Comparison of ENCODE assay signal across 20 mouse cellular contexts in the genomic region with DNA sequence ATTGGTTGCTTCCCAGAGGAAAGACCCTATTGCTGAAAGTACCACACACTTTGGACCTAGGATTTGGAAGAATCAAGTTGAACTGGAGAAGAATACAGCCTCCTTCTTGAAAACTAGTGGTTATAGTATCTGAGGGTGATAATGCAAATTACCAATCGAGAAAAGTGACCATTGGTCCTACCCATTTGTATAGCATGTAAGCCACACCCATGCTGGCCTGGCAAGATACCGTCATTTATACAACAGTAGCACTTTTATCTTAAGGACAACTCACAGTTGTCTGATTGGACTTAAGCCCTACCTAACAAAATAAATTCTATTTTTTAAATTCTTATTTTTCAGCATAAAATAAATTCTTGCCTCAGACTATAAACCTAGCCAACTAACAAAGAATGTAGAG. TPM values are rescaled to one million over a fixed set of nuclear protein-coding genes. Genes with fewer than 3 reads are reported as not detected.
DNase-seq lines count a peak whose midpoint lies in the region; ATAC-seq and TF ChIP-seq lines count a peak whose summit lies in the region.
"Had no signal": no experiment of that assay in that cellular context is flagged by ENCODE, and none has a peak within 500 bp of the region (broad histone marks: within the 10 kb centered on the region; RNA-seq: fewer than 3 reads in every experiment).

No protein-coding gene starts in this region.

- no peak overlapping the region for H3K9ac ChIP-seq in liver, embryonic 11.5 days (ENCODE audit: low read depth, low read length)
- H3K9ac ChIP-seq in liver, embryonic 15.5 days, result no peak overlapping the region
- H3K9ac ChIP-seq in lung, postnatal 0 days (replicated peaks; ENCODE audit: low read depth), result no peak overlapping the region
- H3K9ac ChIP-seq: embryonic facial prominence, embryonic 13.5 days; forebrain, embryonic 13.5 days; forebrain, postnatal 0 days; heart, embryonic 13.5 days; hindbrain, embryonic 15.5 days had no signal

- no peak for TF ChIP-seq EP300 in lung, postnatal 0 days (IDR thresholded peaks at IDR 0.05)

- peak; percentile 71 for ATAC-seq in liver, embryonic 11.5 days (replicated peaks; ENCODE audit: low FRiP score)
- peak; percentile 58; the same call in 1 of the 2 replicates for ATAC-seq in liver, embryonic 15.5 days (ENCODE audit: insufficient read depth)
- ATAC-seq in activated CD4-positive, CD25-positive, alpha-beta regulatory T cell, adult 4 months, result no peak
- ATAC-seq in lung, postnatal 0 days, result no peak
- ATAC-seq: forebrain, embryonic 13.5 days; forebrain, postnatal 0 days had no signal

- H3K27ac ChIP-seq in liver, embryonic 11.5 days (ENCODE audit: low read depth, low read length), result no peak overlapping the region
- H3K27ac ChIP-seq in liver, embryonic 15.5 days (replicated peaks), result no peak overlapping the region
- no peak overlapping the region for H3K27ac ChIP-seq in lung, postnatal 0 days (ENCODE audit: low read length)
- H3K27ac ChIP-seq: embryonic facial prominence, embryonic 13.5 days; forebrain, embryonic 13.5 days; heart, embryonic 13.5 days; hindbrain, embryonic 15.5 days had no signal

- no peak overlapping the region for H3K4me2 ChIP-seq in liver, embryonic 11.5 days
- H3K4me2 ChIP-seq in liver, embryonic 15.5 days, result no peak overlapping the region
- no peak overlapping the region for H3K4me2 ChIP-seq in lung, postnatal 0 days (replicated peaks; ENCODE audit: low read depth, low read length)
- H3K4me2 ChIP-seq: embryonic facial prominence, embryonic 13.5 days; forebrain, embryonic 13.5 days; heart, embryonic 13.5 days; hindbrain, embryonic 15.5 days had no signal

- TF ChIP-seq CTCF in lung, postnatal 0 days (IDR thresholded peaks at IDR 0.05), result no peak

- H3K36me3 ChIP-seq in liver, embryonic 11.5 days (ENCODE audit: control insufficient read depth, insufficient read depth, low read length), result no peaks in the 10 kb centered on the region
- no peaks in the 10 kb centered on the region for H3K36me3 ChIP-seq in liver, embryonic 15.5 days (replicated peaks)
- no peaks in the 10 kb centered on the region for H3K36me3 ChIP-seq in lung, postnatal 0 days (ENCODE audit: insufficient read depth, low read length)
- H3K36me3 ChIP-seq: embryonic facial prominence, embryonic 13.5 days; heart, embryonic 13.5 days; hindbrain, embryonic 15.5 days had no signal

- H3K27me3 ChIP-seq in liver, embryonic 11.5 days (replicated peaks; ENCODE audit: control insufficient read depth, insufficient read depth, low read length), result no peaks in the 10 kb centered on the region
- H3K27me3 ChIP-seq in liver, embryonic 15.5 days, result no peaks in the 10 kb centered on the region
- H3K27me3 ChIP-seq in lung, postnatal 0 days (replicated peaks; ENCODE audit: insufficient read depth, low read length), result no peaks in the 10 kb centered on the region
- H3K27me3 ChIP-seq: CH12.LX; embryonic facial prominence, embryonic 13.5 days; forebrain, embryonic 13.5 days; heart, embryonic 13.5 days; hindbrain, embryonic 15.5 days had no signal

- H3K4me3 ChIP-seq in liver, embryonic 11.5 days (ENCODE audit: low read depth, low read length), result no peak overlapping the region
- no peak overlapping the region for H3K4me3 ChIP-seq in liver, embryonic 15.5 days (replicated peaks)
- no peak overlapping the region for H3K4me3 ChIP-seq in lung, postnatal 0 days (ENCODE audit: low read depth, low read length)
- H3K4me3 ChIP-seq: embryonic facial prominence, embryonic 13.5 days; forebrain, embryonic 13.5 days; heart, embryonic 13.5 days; hindbrain, embryonic 15.5 days had no signal

- no peaks in the 10 kb centered on the region for H3K9me3 ChIP-seq in liver, embryonic 11.5 days (ENCODE audit: control insufficient read depth, low read length)
- no peaks in the 10 kb centered on the region for H3K9me3 ChIP-seq in liver, embryonic 15.5 days (replicated peaks)
- no peaks in the 10 kb centered on the region for H3K9me3 ChIP-seq in lung, postnatal 0 days (ENCODE audit: low read length)
- H3K9me3 ChIP-seq: embryonic facial prominence, embryonic 13.5 days; forebrain, embryonic 13.5 days; heart, embryonic 13.5 days; hindbrain, embryonic 15.5 days had no signal

- no peaks in the 10 kb centered on the region for H3K4me1 ChIP-seq in liver, embryonic 11.5 days (replicated peaks; ENCODE audit: control insufficient read depth, insufficient read depth, low read length)
- no peaks in the 10 kb centered on the region for H3K4me1 ChIP-seq in liver, embryonic 15.5 days (replicated peaks)
- H3K4me1 ChIP-seq in lung, postnatal 0 days (ENCODE audit: insufficient read depth, low read depth, low read length), result no peaks in the 10 kb centered on the region
- H3K4me1 ChIP-seq: embryonic facial prominence, embryonic 13.5 days; heart, embryonic 13.5 days had no signal

- WGBS in liver, embryonic 11.5 days, result 64% methylated on average over 2 of the region's 2 CpGs
- 39% methylated on average over 2 of the region's 2 CpGs for WGBS in liver, embryonic 15.5 days (ENCODE audit: insufficient replicate concordance)
- WGBS in lung, postnatal 0 days, result 68% methylated on average over 2 of the region's 2 CpGs

- peak; percentile 31 for DNase-seq in c-Kit-positive CD71-positive TER-119-negative erythroid progenitor cells, embryonic 14.5 days (ENCODE audit: low read depth)
- DNase-seq in liver, embryonic 11.5 days (ENCODE audit: low spot score), result no peak
- DNase-seq in lung, postnatal 0 days (ENCODE audit: low spot score), result no peak
- DNase-seq in lung, adult 18-20 months, result no peak
- DNase-seq: adrenal gland, adult 8-10 months; adrenal gland, postnatal 36 days; cerebellum, adult 11-12 months; cerebellum, adult 9-10 months; cerebellum, postnatal 25 days; forebrain, postnatal 0 days; gastrocnemius, postnatal 36 days; heart, adult 11 months; heart, postnatal 36 days had no signal

RNA-seq across cellular contexts. Expression of gene Ccnh, which starts 29.2 kb away (rescaled TPM):
- 109 and 119 TPM in 2 replicates for polyA plus RNA-seq in liver, embryonic 11.5 days (2014; fragmentation: Nextera tagmentation; extraction: Ambion mirVana)
- 35.3 and 44.8 TPM in 2 replicates for polyA plus RNA-seq in liver, embryonic 15.5 days (2015; fragmentation: Nextera tagmentation; extraction: Ambion mirVana)
- polyA plus RNA-seq in activated CD4-positive, CD25-positive, alpha-beta regulatory T cell, adult 4 months (2017; shearing (Covaris generic)), result 100 to 1,000 TPM; 111 to 138 TPM
- 43.6 and 43.8 TPM in 2 replicates for polyA plus RNA-seq in lung, postnatal 0 days (2015; fragmentation: Nextera tagmentation; extraction: Ambion mirVana)

Comparison
In these comparisons a context has a peak if more than half of its experiments do, and no peak if none do; other contexts are left out.
1. ATAC-seq: peak in liver, embryonic 11.5 days (single experiment) and liver, embryonic 15.5 days (single experiment); none in activated CD4-positive, CD25-positive, alpha-beta regulatory T cell, adult 4 months (single experiment) and lung, postnatal 0 days (single experiment).